Mouse (Mus musculus) large intestine, adult 2 months (tissue): Measurements from ENCODE around the gene Dhcr24. TPM values are rescaled to one million over a fixed set of nuclear protein-coding genes. Genes with fewer than 3 reads are reported as not detected.

Experiments used
- DNase-seq: peaks from one replicate; pipeline ENCODE4 v3.0.0-alpha.2; 2012; ENCODE audit warnings: low read depth, low spot score
- WGBS: fragments of 180-500 bp; shearing (Covaris S2); methylation state at CpG from one replicate; pipeline ENCODE4 v1.1.7; 2018; 5-methylcytosine and 5-hydroxymethylcytosine counted together
- polyA plus RNA-seq: library from polyadenylated mRNA; depleted of rRNA; stranded (reverse); fragments of >200 nt; gene quantifications from 2 replicates; pipeline ENCODE4 v1.2.3, GENCODE M21; 2012

The Dhcr24 gene
- polyA plus RNA-seq, 1 experiment, result 169 TPM

DNA sequence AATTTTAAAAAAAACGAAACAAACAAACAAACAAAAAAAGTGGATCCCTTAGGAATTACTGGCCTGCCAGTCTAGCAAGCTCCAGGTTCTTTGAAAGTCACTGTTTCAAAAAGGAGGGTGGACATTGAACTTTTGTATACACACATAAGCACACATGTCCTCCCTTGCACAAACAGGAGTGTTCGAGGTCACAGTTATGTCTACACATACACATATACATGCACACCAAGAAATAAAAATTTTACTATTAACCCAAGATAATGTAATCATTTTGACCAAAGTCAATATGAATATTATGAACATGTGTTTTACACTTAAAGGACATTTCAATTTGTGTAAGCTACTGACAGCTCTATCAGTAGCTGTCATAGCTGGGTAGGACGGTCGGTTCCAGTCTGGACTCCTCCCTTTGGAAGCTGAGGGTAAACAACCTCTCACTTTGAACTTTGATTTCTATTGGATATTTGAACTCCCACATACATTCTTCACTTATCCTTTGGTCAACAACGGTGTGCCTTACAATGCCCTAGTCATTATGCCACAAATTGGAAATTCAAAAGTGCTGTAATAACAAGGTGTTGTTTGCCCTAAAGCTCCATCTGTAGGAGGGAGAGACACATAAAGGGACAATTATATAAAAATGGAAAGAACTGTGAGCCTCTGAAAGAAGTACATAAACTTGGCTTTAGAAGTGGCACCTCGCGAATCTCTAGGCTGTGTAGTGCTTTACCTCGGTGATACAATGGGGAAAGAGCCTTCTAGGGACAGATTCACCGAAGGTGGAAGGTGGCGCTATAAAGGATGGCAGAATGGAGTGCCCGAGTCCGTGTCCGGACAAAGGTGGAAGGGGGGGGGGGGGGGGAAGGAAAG lies 1.3 kb upstream of the Dhcr24 start:
- peak; percentile 68 for DNase-seq
- WGBS, result 24% methylated on average over 13 of the region's 13 CpGs

DNA sequence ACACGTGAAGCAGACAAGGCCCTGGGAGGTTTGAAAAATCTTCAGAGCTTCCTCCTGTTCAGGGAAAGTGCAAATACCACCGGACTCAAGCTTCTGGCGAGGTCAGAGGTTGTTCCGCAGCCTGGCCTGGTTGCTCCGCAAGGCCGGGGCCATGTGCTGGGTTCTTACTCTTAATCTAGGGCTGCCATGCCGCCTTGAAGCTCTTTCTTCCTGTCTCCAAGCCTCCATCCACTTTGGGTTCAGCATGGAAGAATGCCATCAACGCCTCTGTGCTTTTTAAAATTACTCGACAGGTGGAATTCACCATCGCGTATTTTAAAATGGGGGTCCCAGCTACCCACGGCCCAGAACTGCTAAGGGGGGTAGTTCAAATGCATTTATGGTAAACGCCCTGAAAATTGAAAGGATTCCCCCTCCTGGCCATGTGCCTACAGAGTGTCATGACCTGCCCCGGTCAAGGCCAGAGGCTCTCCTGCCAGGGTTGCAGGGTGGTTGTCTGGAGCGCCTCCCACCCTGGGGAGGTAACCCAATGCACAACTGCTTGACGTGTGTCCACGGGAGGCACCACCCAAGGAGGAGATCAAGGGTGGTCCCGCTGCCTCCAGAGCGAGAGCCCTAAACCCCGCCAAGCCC lies 509 bp upstream of the Dhcr24 start:
- DNase-seq, result no peak
- 5% methylated on average over 20 of the region's 20 CpGs for WGBS

DNA sequence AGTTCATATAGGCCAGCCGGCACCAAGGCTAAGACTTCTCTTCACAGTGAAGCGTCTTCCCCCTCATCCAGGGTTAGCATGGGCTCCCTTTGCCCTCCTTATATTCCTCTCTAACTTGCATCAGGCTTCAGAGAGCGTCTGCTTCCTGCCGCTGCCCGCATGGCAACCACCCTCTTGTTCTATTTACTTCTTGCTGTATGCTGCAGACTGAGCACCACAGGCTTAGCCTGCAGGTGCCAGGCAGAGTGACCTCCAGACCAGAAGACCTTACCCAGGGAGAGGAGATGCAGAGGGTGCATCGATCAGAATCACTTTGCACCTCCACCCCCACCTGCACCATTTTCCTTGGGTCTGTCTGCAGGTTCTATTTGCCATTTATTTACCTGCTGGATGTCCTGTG lies 1.2 kb downstream of the Dhcr24 start:
- DNase-seq, result no peak
- WGBS, result 4% methylated on average over 6 of the region's 6 CpGs

DNA sequence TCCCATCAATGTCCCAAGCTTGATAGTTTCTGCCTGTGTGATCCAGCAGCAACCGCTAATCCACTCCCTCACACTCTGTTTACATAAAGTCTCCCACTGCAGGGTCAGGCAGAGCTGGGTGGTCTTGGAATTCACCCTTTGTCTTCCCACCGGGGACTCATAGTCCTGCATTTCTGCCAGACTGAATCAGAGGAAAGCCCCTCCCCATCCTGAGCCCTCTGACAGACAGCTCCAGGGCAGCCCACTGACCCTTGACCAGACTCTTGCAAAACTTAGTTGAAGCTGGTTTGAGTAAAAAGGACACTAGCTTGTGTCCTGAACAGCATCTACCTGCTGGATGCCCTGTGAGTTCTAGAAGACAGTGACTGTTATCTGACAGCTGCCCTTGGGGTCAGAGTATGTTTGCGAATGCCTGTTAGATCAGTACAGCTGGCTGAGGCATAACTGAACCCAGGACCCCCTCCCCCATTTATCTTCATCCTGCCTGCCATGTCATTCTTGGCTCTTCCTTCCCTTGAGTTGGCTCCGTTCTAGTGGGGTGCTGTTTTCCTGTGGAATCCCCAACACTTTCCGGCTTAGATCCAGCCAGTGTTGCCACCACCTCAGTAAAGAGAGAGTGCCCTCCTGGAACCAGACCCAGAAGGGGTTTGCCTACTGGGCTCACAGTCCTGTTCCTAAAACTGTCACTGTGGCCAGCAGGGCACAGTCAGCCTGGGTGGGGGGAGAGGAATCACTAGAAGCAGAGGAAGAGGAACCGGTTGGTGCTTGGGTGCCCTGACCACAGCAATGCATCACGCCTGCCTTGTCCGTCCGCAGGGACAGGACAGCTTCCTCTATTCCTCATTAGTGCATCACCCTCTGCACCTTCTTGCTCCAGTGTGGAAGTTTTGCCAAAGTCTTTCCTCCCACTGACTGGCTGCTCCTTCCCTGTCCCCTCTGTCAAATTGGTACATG lies 2.3 kb downstream of the Dhcr24 start:
- DNase-seq, result no peak
- WGBS, result 68% methylated on average over 9 of the region's 9 CpGs

DNA sequence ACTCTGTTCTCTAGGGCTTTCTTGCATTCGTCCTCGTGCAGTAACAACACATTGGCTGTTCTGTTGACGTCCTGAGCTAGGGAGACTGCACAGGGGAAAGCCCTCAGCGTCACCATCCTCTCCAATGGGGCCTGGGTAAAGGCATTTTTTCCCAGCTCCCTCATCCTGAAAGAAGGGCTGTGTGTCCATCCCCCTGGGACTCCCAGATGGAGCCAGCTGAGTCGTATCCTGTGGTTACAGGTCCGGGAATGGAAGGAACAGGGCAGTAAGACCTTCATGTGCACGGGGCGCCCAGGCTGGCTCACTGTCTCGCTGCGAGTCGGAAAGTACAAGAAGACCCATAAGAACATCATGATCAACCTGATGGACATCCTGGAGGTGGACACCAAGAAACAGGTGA lies 3.3 kb downstream of the Dhcr24 start:
- 85% methylated on average over 11 of the region's 11 CpGs for WGBS
- no peak for DNase-seq

DNA sequence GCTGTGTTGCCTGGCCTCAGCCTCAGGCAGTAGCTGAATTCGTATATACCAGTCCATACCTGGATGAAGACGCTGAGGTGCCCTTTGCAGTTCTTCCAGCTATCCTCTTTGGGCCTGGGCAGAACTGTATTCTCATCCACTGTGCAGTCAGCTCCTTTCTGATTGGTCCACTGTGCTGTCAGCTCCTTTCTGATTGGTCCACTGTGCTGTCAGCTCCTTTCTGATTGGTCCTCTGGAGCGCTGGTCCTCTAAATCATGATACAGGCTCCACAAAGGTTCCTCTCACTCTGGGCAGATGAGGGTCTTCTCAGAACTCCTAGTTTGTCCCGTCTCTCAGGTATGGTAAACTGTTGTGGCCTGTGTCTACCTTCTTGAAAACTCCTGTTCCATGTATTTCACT lies 8.8 kb downstream of the Dhcr24 start:
- WGBS, result 95% methylated on average over 4 of the region's 4 CpGs
- DNase-seq, result no peak

DNA sequence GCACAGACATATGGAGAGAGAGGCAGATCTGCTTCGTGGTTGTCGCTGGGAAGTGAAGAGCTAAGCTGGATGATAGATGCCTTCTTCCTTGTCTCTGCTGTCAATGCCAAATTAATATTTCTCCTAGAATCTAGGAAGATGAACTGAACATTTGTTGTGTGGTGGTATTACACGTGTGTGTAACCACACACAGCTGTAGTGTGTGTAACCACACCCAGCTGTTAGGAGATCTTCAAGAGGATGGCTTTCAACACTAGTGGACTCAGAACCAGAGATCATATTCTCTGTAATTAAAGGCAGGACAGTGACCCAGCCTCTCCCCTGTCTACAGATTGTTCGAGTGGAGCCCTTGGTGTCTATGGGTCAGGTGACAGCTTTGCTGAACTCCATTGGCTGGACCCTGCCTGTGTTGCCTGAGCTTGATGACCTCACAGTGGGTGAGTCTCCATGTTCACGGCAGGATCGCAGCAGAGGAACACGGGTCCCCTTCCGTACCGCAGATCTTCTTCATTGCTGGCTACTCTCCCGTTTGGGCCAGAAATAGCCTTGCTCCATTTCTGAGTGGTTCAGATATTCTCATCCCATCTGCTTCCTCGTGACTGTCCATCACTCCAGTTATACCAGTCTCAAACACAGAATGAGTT lies 10.4 kb downstream of the Dhcr24 start:
- no peak for DNase-seq
- WGBS, result 79% methylated on average over 11 of the region's 11 CpGs

DNA sequence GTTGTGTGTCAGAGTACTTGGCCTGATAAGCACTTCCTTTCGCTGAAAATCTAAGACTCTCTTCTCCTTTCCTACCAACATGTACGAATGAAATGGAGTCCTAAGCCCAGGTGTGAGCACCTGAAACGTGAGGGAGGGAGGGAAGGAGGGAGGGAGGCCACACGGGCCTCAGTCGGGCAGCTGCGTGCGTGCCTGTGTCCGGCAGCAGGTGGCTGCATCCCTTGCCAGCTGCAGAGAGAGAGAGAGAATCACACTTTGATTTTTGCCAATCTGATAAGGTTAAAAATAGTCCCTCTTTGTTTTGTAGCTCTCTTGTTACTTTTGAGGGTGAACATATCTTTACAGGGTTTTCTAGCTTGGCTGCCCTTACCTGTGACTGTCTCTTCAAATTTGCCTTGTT lies 14.2 kb downstream of the Dhcr24 start:
- DNase-seq, result no peak
- WGBS, result 53% methylated on average over 8 of the region's 8 CpGs

DNA sequence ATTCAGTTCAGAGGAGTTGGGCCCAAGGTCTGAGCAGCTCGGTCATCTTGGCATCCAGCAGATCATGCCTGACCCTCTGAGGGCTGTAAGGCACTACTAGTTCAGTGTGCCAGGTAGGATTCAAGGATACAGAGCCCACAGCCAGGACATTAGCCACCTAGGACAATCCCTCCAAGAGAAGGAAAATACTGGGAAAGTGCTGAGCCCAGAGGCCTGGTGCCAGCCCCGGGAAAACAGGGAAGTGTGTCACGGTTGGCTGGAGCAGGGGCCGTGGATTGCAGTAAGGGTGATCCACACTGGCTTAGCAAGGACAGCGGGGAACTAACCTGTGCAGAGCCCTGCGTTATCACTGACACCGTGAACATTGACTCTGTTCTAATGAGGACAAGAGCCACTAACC lies 16.7 kb downstream of the Dhcr24 start:
- 88% methylated on average over 7 of the region's 7 CpGs for WGBS
- DNase-seq, result no peak

DNA sequence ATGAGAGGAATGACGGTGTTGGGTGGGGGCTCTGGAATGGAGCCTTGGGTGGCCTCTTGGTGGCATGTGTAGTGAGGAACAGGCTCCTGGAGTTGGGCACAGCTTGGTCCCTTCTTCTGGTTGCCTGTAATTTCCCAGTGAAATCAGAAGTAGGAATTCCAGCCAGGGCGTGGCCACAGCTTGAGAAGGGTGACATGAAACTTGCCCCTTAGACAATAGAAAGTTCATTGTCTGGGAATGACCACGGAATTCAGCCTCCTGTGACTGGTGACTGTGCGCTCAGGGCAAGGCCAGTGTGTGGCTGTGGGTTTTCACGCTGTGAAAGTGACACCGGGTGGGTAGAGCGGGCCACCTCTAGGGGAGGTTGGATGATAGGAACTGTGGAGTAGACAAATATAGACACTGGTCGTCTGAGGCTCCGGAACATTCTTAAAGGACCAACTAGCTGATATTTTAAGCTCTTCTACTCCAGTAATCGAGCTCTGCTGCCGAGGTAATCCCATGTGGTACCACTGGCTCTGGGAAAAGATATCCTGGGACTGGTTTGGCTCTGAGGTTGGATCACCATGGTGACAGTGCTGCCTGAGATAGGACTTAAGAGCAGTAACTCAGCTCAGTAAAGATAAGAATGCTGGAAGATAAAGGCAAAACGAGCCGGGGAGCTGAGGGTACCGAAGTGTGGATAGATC lies 20.5 kb downstream of the Dhcr24 start:
- 68% methylated on average over 14 of the region's 14 CpGs for WGBS
- DNase-seq, result no peak

DNA sequence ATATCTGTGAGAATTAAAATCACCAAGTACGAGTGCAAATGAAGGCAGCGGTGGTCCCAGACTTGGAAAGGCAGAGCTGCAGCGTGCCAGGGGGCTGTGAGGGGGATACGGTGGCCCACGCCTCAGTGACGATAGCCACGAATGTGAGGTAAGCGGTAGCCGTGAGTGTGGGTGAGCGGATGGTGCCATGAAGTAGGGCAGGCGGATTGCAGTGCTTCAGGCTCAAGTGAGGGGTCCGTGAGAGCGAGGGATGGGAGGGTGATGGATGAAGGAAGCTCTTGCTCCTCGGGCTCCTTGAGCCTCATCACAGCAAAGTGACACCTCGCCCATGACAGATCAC lies 21.0 kb downstream of the Dhcr24 start:
- no peak for DNase-seq
- 91% methylated on average over 15 of the region's 15 CpGs for WGBS

DNA sequence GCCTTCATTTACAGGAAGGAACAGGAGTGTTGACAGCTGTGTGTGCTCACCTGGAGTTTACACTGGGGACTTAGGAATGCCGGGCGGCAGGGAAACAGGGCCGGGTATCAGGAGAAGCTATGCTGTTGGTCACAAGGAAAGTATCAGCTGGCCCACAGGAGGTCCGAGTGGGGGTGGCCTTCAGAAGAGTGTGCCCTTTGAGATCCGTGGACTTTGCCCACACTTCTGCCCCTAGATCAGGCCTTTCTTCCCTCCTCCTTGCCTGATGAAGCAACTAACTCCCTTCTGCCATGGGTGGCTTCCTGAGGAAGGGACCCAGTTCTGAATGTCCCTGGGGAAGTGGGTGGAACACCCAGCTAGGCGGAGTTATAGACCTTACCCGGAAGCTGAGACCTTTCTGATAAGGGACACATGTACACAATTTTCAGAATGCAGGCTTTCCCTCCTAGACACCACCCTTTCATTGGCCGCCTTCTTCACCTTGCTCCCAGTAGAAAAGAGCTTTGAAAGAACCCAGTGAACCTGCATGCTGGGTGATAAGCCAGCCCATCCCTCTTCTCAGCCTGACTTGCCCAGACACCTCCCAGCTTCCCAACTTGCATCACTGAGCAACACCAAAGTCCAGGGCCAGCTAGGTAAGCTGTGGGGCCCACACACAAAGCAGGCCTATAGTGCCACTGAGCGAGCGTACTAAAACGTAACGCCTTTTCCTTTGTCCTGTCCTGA lies 21.8 kb downstream of the Dhcr24 start:
- no peak for DNase-seq
- WGBS, result 37% methylated on average over 12 of the region's 12 CpGs

DNA sequence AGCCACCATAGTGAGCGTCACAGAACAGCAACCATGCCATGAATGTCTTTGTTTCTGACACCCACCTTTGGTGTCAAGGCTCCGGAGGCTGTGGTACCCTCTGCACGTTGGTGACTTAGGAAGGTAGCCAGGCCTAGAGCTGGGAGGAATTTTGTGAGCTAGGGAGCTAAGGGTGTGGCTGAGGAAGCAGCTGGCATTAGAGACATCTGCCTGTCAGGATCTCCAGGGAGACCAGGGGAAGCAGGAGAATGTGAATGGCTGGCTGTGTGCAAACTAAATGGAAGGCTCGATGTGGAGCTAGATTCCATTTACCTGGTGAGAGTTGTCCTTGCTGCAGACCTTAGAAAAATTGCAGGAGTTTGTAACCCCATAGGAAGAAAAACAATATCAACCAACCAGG lies 23.8 kb downstream of the Dhcr24 start:
- 78% methylated on average over 4 of the region's 4 CpGs for WGBS
- no peak for DNase-seq

DNA sequence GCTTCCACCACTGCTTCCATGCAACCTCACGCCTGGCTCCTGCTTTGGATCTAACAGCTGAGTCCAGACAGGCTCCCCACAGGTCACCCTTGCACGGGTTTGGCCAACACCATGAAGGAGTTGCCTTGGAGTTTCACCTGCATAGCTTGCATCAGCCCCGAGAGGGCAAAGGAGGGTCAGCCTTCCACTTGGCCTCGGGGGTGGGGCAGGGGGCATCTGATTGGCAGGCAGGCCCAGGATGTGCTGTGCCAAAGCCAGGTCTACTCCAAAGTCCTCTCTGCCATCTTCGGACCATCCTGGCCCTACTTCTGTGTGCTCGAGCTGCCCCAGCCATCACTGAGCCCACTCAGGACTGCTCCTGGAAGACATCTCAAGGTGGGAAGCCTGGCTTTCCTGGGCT lies 26.2 kb downstream of the Dhcr24 start:
- 87% methylated on average over 6 of the region's 6 CpGs for WGBS
- no peak for DNase-seq

DNA sequence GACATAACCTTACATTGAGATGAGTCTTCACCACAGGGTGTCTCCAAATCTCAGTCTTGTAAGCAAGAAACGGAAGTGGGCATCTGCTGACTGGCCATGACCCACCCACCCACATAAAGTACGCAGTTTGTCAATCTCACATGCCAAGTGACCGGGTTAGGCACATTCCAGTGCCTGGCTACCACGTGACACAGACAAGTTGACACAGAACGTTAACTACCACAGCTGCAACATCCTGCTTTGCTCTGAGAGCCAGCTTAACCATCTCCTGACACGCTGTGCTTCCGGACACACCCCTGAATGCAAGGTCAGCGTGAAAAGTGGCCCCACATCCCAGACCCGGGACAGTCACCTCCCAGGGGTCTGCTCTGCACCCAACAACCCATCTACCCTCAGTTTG lies 29.3 kb downstream of the Dhcr24 start:
- peak; percentile 29 for DNase-seq
- 20% methylated on average over 9 of the region's 9 CpGs for WGBS

DNA sequence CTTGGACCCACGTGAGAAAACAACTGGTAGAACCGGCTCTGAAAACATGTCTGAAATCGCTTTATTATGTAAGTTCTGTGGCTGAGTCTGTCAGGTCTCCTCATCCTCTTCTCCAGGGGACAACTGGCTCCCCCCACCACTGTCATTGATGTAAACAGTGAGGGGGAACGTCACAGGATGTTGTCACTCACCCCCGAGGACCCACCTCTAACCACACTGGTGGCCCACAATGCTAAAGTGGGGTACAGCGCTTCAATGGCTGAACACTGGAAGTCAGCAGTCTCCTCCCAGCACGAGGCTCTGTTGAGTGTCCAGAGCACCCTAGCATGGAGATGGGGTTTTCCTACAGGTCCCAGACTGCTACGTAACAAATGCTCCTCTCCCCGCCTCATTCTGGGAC lies 30.0 kb downstream of the Dhcr24 start:
- no peak for DNase-seq
- 72% methylated on average over 9 of the region's 9 CpGs for WGBS

DNA sequence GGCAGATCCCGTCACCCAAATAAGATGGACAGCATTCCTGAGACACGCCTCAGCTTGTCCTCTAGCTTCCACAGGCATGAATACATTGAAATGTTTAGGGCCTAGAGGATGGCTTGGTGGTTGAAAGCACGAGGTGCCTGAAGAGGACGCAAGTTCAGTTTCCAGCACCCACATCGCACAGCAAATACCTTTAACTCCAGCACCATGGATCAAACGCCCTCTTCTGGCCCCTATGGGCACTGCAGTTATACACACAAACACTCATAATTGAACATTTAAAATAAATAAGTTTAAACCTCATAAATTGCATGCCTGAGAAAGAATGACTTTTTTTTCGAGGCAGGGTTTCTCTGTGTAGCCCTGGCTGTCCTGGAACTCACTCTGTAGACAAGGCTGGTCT lies 32.8 kb downstream of the Dhcr24 start:
- no peak for DNase-seq
- 61% methylated on average over 7 of the region's 7 CpGs for WGBS

DNA sequence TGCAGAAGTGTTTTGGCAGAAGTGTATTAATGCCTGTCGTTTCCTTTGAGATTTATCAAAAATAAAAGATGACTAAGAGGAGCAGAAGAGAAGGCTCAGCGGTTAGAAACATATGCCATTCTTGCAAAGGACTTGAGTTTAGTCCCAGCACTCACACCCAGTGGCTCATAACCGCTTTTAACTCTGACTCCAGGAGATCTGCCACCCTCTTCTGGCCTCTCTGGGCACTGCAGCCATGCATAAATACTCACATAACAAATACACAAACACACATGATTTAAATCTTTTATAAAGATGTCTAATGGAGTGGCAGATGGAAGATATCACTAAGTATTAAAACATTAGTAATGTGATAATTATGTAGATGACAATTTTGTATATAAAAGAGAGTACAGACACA lies 35.4 kb downstream of the Dhcr24 start:
- 77% methylated on average over 3 of the region's 3 CpGs for WGBS
- DNase-seq, result no peak

DNA sequence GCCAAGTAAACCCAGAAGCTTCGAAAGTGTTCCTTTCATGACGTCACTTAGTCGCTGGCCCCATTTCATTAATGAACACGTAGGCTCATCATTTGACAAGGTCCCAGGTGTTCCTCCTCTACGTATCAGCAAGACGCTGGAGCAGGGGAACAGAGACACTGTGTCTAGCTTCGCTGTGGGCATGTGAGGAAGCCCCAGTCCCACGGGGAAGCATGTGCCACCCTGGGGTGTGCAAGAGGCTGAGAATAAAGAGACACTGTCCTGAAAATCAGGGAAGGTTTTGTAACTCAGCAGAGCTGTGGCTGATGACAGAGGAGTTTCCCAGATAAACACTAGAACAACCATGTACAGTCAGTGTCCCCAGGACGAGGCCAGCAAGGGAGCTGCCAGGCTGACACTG lies 36.2 kb downstream of the Dhcr24 start:
- no peak for DNase-seq
- WGBS, result 83% methylated on average over 9 of the region's 9 CpGs
